Mouse (Mus musculus) kidney, adult 2 months (tissue): ENCODE data around the gene Gm10272.

Experiments
- CTCF ChIP-seq: fragments of 200-500 bp; conservative IDR thresholded peaks from 2 replicates; pipeline ENCODE4 v1.5.1; 2011; ENCODE audit warnings: low read depth, mild to moderate bottlenecking, control low read depth, low read length, moderate library complexity, mixed read lengths; ENCODE audit not compliant: insufficient read depth, insufficient read length
- POLR2A ChIP-seq: fragments of 200-500 bp; IDR thresholded peaks from one replicate; pipeline ENCODE4 v1.6.1; 2011; ENCODE audit warnings: low read depth, low read length, control low read depth

- TF ChIP-seq CTCF = no peak
- no peak for TF ChIP-seq POLR2A
Observed at GRCm38 (mm10) chr10:77677562-77677961, 28.9 kb upstream of the Gm10272 start.
